Mouse (Mus musculus): Measurements from ENCODE around the gene U2af2. TPM values are rescaled to one million over a fixed set of nuclear protein-coding genes. Genes with fewer than 3 reads are reported as not detected.
"Not testable (repeated sequence)": the region's sequence is repeated elsewhere in the genome, so short reads cannot be mapped to it uniquely, and the experiment has no call there.

U2af2 gene
- polyA plus RNA-seq (2015; fragmentation: Nextera tagmentation; extraction: Ambion mirVana): 99.8 and 101 TPM in 2 replicates

- peak within 1 kb of the TSS; percentile 96 for H3K27ac ChIP-seq (replicated peaks)
- H3K9me3 ChIP-seq: no peaks in the 10 kb centered on the region
- under 1% methylated on average over 64 of the region's 65 CpGs for WGBS
- peak within 1 kb of the TSS; percentile 72 for H3K9ac ChIP-seq
- peaks cover 76% of the 10 kb centered on the region for H3K4me1 ChIP-seq (replicated peaks)
- H3K27me3 ChIP-seq: peaks cover 4% of the 10 kb centered on the region; the same call in 1 of the 2 replicates
- H3K4me2 ChIP-seq: peak within 1 kb of the TSS; percentile 84
- peak; percentile 75 for ATAC-seq (ENCODE audit: low FRiP score, low read depth)
- peak within 1 kb of the TSS; percentile 75 for H3K4me3 ChIP-seq
- H3K36me3 ChIP-seq: 0 out of 2 replicates have a peak, but pooled peaks cover 5% of the 10 kb centered on the region
Observed at GRCm38 (mm10) chr7:5061774-5062359, at the start of gene U2af2. U2af2 (plus strand) TSS chr7:5062143.

DNA sequence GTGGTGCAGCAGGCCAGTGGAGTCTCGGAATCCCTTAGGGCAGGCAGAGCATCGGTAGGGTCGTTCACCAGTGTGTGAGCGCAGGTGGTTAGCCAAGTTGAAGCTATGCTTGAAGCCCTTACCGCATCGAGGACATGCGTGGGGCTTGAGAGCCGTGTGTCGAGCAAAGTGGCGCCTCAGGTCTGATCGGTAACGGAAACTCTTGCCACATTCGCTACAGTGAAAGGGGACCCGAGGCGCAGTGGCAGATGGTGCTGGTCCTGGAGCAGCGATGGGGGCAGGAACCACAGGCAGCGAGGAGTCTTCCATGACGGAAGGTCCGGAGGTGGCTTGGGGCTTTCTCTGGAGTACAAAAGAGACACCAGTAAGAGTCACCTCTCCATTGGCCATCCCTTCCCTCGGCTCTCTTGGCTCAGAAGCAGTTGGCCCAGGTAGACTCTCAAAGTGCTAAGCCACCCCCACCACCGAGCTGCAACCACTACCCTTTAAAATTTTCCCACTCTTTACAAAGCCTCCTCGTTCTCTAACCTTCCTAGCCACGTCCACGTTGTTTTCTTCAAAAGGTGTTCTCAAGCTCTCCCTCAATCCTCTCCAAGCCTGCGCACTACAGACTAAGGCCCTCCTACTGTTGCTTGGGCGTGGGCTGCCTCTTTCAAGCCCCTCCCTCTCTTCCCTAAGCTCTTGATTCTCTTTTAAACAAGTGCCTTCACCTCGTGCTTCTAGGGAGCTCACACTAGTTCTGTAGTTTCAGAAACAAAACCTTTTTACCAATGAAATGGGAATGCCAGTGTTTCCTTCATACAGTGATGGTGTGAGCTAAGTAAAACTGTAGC, 49.0 kb upstream of the U2af2 start:
- ATAC-seq (ENCODE audit: low FRiP score, low read depth): no peak
- H3K27ac ChIP-seq (replicated peaks): no peak overlapping the region
- peaks cover 6% of the 10 kb centered on the region for H3K4me1 ChIP-seq (replicated peaks)
- H3K36me3 ChIP-seq: peaks cover 48% of the 10 kb centered on the region
- no peak overlapping the region for H3K4me2 ChIP-seq
- 93% methylated on average over 27 of the region's 27 CpGs for WGBS
- no peak overlapping the region for H3K4me3 ChIP-seq
- no peaks in the 10 kb centered on the region for H3K27me3 ChIP-seq
- no peaks in the 10 kb centered on the region for H3K9me3 ChIP-seq
- H3K9ac ChIP-seq: no peak overlapping the region

DNA sequence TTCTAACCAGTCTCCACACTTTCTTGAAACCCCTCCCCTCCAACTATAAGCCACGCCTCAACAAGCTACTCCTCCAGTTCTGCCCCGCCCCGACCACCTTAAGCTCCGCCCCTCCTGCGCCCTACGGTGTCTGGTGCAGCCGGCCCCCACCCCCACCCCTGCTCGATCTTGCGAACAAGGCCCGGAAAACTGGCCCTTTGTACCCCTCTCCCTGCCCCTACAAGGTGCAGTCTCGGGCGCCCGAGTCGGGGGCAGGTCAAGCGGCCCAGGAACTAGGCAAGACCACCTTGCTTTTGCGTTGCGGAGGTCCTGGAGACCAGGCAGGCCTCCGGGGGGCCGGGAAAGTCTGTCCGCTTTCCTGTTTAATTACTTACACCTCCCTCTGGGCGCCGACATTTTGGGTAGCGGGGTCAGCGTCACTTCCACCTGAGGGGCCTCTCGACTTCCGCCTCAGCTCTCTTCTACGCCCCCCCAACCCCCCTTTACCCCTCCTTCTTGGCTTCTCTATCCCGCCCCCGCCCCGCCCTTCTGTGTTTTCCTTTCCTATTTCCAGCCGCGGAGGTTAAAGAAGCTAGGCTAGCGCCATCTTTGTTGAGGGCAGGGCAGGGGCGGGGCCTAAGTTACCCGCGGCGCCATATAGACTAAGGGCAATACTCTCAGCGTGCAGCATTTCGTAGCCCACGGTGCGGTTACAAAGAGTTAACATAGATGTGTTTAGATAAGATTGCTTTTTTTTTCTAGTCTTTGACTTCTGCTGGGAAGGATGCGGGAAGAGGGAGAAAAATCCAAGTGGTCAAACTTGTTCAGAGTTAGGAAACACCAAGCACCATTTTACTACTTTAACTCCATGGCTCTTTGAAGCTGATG, 47.5 kb upstream of the U2af2 start, which contains the start of the genes Zfp524 and Fiz1:
Gene Zfp524 (plus strand): TSS at position 165 of the 867 bp plus-strand sequence.
Gene Fiz1 (minus strand): TSS at position 447 of the 867 bp plus-strand sequence.
- peak within 1 kb of the TSS; percentile 64 for H3K4me2 ChIP-seq
- H3K9me3 ChIP-seq: no peaks in the 10 kb centered on the region
- peak within 1 kb of the TSS; percentile 87 for H3K4me3 ChIP-seq
- H3K4me1 ChIP-seq (replicated peaks): peaks cover 8% of the 10 kb centered on the region
- peaks cover 32% of the 10 kb centered on the region for H3K36me3 ChIP-seq
- under 1% methylated on average over 41 of the region's 42 CpGs for WGBS
- peak within 1 kb of the TSS; percentile 99 for H3K27ac ChIP-seq (replicated peaks)
- ATAC-seq (ENCODE audit: low FRiP score, low read depth): peak; percentile 83
- no peaks in the 10 kb centered on the region for H3K27me3 ChIP-seq
- peak within 1 kb of the TSS; percentile 76 for H3K9ac ChIP-seq

DNA sequence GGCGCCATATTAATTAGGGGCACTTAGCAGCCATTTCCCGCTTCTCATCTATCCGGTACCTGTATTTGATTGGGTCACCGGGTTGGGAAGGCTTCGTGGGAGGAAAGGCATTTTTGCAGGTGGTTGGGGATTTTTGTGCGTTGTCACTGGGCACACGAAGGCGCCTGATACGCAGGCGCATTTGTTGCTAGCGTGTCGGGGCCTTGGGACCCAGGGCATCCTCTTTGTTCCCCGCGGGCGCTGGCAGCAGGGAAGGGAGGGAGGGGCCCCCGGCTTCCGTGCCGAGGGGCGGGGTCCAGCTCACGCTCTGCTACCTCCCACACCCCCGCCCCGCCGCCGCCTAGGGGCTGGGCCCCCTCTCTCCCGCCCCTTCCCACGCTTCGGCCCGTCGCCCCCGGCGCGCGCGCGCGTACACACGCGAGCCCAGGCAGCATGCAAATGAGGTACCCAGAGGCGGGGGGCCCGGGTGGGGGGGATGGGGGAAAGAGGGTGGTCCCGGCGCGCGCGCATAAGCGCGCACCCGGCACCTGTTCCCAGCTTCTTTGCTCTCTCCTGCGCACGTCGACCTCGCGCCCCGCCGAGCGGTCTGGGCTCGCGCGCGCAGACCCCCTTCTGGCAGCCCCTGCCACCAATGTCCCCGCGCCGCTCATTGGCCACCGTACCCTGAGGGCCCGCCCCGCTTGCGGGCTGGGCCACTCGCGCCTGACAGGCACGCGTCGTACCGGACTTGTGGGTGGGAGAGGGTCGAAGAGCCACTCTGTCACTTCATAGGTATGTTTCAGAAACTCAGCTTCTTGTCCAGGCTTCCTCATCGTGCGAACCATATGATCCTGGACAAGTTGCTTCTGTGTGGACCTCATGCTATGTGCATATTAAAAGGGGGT, 46.6 kb upstream of the U2af2 start, which contains the start of gene Gm44973:
Gene Gm44973 (plus strand): TSS at position 379 of the 884 bp plus-strand sequence.
- peaks cover 23% of the 10 kb centered on the region for H3K36me3 ChIP-seq
- H3K9ac ChIP-seq: peak within 1 kb of the TSS; percentile 76
- H3K9me3 ChIP-seq: no peaks in the 10 kb centered on the region
- WGBS: under 1% methylated on average over 54 of the region's 76 CpGs
- peak within 1 kb of the TSS; percentile 87 for H3K4me3 ChIP-seq
- H3K4me2 ChIP-seq: peak within 1 kb of the TSS; percentile 64
- H3K27me3 ChIP-seq: no peaks in the 10 kb centered on the region
- peaks cover 10% of the 10 kb centered on the region for H3K4me1 ChIP-seq (replicated peaks)
- ATAC-seq (ENCODE audit: low FRiP score, low read depth): peak; percentile 80
- H3K27ac ChIP-seq (replicated peaks): peak within 1 kb of the TSS; percentile 99

DNA sequence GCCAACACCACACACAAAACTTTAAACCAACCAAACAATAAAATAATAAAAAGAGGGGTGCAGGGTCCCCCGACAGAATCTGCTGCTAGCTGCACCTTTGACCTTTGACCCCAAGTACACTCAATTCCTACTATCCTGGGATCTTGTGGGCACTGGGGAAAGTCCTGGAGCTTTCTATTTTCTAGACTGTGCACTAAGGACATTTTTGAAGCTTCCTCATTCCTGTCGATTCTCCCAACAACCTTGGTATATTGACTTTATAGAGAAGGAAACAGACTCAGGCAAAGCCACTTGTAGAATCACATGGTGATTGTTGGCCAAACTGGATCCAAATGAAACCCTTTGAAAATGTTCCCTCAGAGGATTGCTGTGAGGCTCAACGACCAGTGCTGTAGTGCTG, 45.9 kb upstream of the U2af2 start:
- H3K4me2 ChIP-seq: peak overlapping the region; percentile 64
- 63% methylated on average over 3 of the region's 3 CpGs for WGBS

GRCm38 (mm10) chr7:5016920-5017319, 45.0 kb upstream of the U2af2 start:
- H3K4me3 ChIP-seq: no peak overlapping the region
- H3K9ac ChIP-seq: no peak overlapping the region
- peaks cover 8% of the 10 kb centered on the region for H3K36me3 ChIP-seq
- 94% methylated on average over 2 of the region's 2 CpGs for WGBS
- peaks cover 21% of the 10 kb centered on the region for H3K4me1 ChIP-seq (replicated peaks)
- no peak overlapping the region for H3K27ac ChIP-seq (replicated peaks)
- H3K27me3 ChIP-seq: no peaks in the 10 kb centered on the region
- no peak overlapping the region for H3K4me2 ChIP-seq
- ATAC-seq (ENCODE audit: low FRiP score, low read depth): no peak
- H3K9me3 ChIP-seq: no peaks in the 10 kb centered on the region

More for the DNA sequence above, 45.9 kb upstream of the U2af2 start:
- peaks cover 12% of the 10 kb centered on the region for H3K4me1 ChIP-seq (replicated peaks)
- no peaks in the 10 kb centered on the region for H3K27me3 ChIP-seq
- peak overlapping the region; percentile 87 for H3K4me3 ChIP-seq
- no peaks in the 10 kb centered on the region for H3K9me3 ChIP-seq
- H3K27ac ChIP-seq (replicated peaks): peak overlapping the region; percentile 99
- H3K36me3 ChIP-seq: peaks cover 16% of the 10 kb centered on the region
- no peak for ATAC-seq (ENCODE audit: low FRiP score, low read depth)
- H3K9ac ChIP-seq: peak overlapping the region; percentile 61

DNA sequence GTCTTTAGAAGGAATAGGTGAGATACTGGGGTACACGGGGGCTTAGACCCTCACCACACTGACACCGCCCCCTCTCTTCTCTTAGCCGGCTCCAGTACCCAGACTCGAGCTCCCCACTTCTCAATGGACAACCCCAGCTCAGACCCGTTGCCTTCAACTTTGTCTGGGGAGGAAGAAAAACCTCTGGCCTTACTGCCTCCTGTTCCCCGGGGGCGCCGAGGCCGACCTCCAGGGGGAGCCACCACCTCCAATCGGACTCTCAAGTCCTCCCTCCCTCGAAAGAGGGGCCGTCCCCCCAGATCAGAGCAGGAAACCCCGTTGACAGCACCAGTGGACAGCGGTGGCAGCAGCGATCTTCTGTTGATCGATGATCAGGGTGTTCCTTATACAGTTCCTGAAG, 44.6 kb upstream of the U2af2 start:
- Histone ChIP-seq H3K4me2 (no peak overlapping the region), H3K27ac (replicated peaks) (no peak overlapping the region), H3K27me3 (no peaks in the 10 kb centered on the region), H3K9me3 (no peaks in the 10 kb centered on the region), H3K4me3 (no peak overlapping the region), H3K4me1 (replicated peaks) (peaks cover 22% of the 10 kb centered on the region), H3K9ac (no peak overlapping the region), H3K36me3 (peaks cover 5% of the 10 kb centered on the region)
- ATAC-seq (ENCODE audit: low FRiP score, low read depth): no peak
- WGBS: 91% methylated on average over 16 of the region's 16 CpGs

DNA sequence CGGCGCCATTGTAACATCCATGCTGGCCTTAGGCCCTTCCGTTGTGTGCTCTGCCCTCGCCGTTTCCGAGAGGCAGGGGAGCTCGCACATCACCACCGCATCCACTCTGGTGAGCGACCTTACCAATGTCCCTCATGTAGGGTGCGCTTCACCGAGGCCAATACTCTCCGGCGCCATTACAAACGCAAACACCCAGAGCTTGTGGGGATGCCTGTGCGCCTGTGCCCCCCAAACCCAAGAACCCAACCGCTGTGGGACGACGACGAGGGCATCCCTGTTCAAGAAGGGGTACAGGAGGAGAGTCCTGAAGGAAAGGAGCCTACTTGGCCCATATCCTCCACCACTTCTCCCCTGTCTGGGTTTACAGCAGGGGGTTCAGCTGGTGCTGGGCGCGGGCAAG, 44.0 kb upstream of the U2af2 start:
- no peak overlapping the region for H3K4me3 ChIP-seq
- no peaks in the 10 kb centered on the region for H3K27me3 ChIP-seq
- H3K9me3 ChIP-seq: no peaks in the 10 kb centered on the region
- no peak overlapping the region for H3K9ac ChIP-seq
- no peak for ATAC-seq (ENCODE audit: low FRiP score, low read depth)
- H3K4me2 ChIP-seq: no peak overlapping the region
- H3K27ac ChIP-seq (replicated peaks): no peak overlapping the region
- WGBS: 96% methylated on average over 21 of the region's 21 CpGs
- peaks cover 7% of the 10 kb centered on the region; the same call in 1 of the 2 replicates for H3K36me3 ChIP-seq
- peaks cover 22% of the 10 kb centered on the region for H3K4me1 ChIP-seq (replicated peaks)

DNA sequence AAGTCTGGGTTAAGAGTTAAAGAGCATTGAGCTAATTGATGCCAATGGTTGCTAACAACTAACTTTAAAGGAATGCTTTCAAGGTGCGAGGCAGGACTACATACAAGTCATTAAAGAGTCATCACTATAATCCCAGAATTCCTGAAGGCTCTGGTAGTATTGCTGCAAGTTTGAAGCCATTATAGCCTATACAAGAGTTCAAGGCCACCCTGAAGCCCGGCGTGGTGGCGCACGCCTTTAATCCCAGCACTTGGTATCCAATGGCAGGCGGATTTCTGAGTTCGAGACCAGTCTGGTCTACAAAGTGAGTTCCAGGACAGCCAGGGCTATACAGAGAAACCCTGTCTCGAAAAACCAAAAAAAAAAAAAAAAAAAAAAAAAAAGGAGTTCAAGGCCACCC, 42.4 kb upstream of the U2af2 start:
- Histone ChIP-seq H3K4me3 (peak overlapping the region; percentile 79), H3K4me2 (peak overlapping the region; percentile 82), H3K4me1 (replicated peaks) (peaks cover 22% of the 10 kb centered on the region), H3K9ac (peak overlapping the region; percentile 93; the same call in 1 of the 2 replicates), H3K27ac (replicated peaks) (peak overlapping the region; percentile 93)
- H3K9me3 ChIP-seq; H3K36me3 ChIP-seq; ATAC-seq (ENCODE audit: low FRiP score, low read depth); H3K27me3 ChIP-seq: not testable (repeated sequence)
- WGBS: 28% methylated on average over 8 of the region's 8 CpGs

- H3K27me3 ChIP-seq: no peaks in the 10 kb centered on the region
- WGBS: under 1% methylated on average over 47 of the region's 49 CpGs
- H3K4me3 ChIP-seq: peak within 1 kb of the TSS; percentile 79
- peaks cover 8% of the 10 kb centered on the region; the same call in 1 of the 2 replicates for H3K36me3 ChIP-seq
- peak within 1 kb of the TSS; percentile 82 for H3K4me2 ChIP-seq
- ATAC-seq (ENCODE audit: low FRiP score, low read depth): peak; percentile 93
- peak within 1 kb of the TSS; percentile 93 for H3K9ac ChIP-seq
- peak within 1 kb of the TSS; percentile 93 for H3K27ac ChIP-seq (replicated peaks)
- H3K4me1 ChIP-seq (replicated peaks): peaks cover 22% of the 10 kb centered on the region
- no peaks in the 10 kb centered on the region for H3K9me3 ChIP-seq
Observed at GRCm38 (mm10) chr7:5020000-5020681, 41.8 kb upstream of the U2af2 start, which contains the start of the genes Zfp865 and Ccdc106. Zfp865 (plus strand) TSS chr7:5020376. Ccdc106 (plus strand) TSS chr7:5020553.

Measured in hindbrain, embryonic 15.5 days (tissue).